Mouse (Mus musculus): ENCODE results near the gene Cbarp.

DNA sequence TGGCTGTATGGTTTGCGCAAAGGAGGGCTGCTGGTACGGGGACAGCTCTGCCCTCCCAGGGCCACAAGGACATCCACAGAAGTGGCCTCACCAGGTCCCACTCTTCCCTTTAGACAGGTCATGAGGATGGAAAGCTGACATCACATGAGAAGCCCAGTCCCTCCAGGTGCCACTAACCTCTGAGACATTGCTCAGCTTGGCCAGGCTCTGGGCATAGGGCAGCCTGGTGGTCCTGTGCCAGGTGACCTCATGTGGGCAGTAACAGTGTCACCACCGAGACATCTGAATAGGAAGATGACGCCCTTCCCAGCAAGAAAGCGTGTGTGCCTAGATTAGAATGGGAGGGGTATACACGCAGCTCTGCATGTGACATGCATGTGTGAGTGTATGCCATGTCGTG, 41.9 kb upstream of the Cbarp start:
- TF ChIP-seq CTCF (IDR thresholded peaks at IDR 0.05; ENCODE audit: extremely low read depth, insufficient read depth, low read length), result no peak
- no peak for TF ChIP-seq POLR2A (IDR thresholded peaks at IDR 0.05; ENCODE audit: extremely low read depth, insufficient read depth, low read length)
